Mouse (Mus musculus): ENCODE results near the gene Tbc1d9b.

DNA sequence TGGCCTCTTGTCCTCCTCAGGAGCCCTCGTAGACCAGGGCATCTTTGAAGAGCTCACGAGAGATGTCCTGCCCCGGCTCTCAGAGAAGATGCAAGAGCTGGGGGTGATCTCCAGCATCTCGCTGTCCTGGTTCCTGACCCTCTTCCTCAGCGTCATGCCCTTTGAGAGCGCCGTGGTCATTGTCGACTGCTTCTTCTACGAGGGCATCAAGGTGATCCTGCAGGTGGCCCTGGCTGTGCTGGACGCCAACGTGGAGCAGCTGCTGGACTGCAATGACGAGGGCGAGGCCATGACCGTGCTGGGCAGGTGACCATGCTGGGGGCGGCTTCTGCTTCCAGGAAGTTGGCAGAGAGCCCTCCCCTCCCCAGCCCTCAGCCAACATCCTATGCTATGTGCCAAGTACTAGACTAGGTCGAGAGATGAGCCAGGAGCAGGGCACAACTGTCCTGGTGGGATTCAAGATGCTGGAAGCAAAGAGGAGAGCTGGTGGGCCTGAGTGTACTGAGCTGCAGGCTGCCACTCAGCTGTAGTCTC is 25.6 kb downstream of the Tbc1d9b start:
- TF ChIP-seq POLR2A (IDR thresholded peaks at IDR 0.05; ENCODE audit: low read depth, low read length) (no peak), CTCF (IDR thresholded peaks at IDR 0.05; ENCODE audit: borderline replicate concordance, insufficient read depth, low read length) (no peak)

Data from embryonic fibroblast, embryonic 13.5 days (primary cell).